21 mouse cellular contexts compared by ENCODE assay signal in genomic region chr12:38451677-38452076, GRCm38 (mm10).
DNase-seq lines count a peak whose midpoint lies in the region; ATAC-seq and TF ChIP-seq lines count a peak whose summit lies in the region.
"Had no signal": no experiment of that assay in that cellular context is flagged by ENCODE, and none has a peak within 500 bp of the region (broad histone marks: within the 10 kb centered on the region; RNA-seq: fewer than 3 reads in every experiment).

No protein-coding gene starts in this region.

- H3K4me3 ChIP-seq in forebrain, postnatal 0 days (ENCODE audit: low read depth, low read length), result no peak overlapping the region
- H3K4me3 ChIP-seq in forebrain, embryonic 12.5 days (replicated peaks), result no peak overlapping the region
- no peak overlapping the region for H3K4me3 ChIP-seq in midbrain, embryonic 13.5 days (replicated peaks)
- H3K4me3 ChIP-seq in midbrain, embryonic 15.5 days, result no peak overlapping the region
- H3K4me3 ChIP-seq: hindbrain, embryonic 10.5 days had no signal

- H3K4me1 ChIP-seq in forebrain, postnatal 0 days (ENCODE audit: insufficient read depth), result no peaks in the 10 kb centered on the region
- 0 out of 2 replicates have a peak, but pooled peaks cover 3% of the 10 kb centered on the region for H3K4me1 ChIP-seq in forebrain, embryonic 12.5 days
- no peaks in the 10 kb centered on the region for H3K4me1 ChIP-seq in midbrain, embryonic 13.5 days (replicated peaks)
- H3K4me1 ChIP-seq in midbrain, embryonic 15.5 days, result no peaks in the 10 kb centered on the region
- H3K4me1 ChIP-seq: hindbrain, embryonic 10.5 days had no signal

- 50% methylated on average over 3 of the region's 3 CpGs for WGBS in forebrain, postnatal 0 days
- 84% methylated on average over 3 of the region's 3 CpGs for WGBS in forebrain, embryonic 12.5 days
- WGBS in midbrain, embryonic 13.5 days, result 47% methylated on average over 3 of the region's 3 CpGs
- WGBS in midbrain, embryonic 15.5 days, result 47% methylated on average over 3 of the region's 3 CpGs

- H3K4me2 ChIP-seq in forebrain, postnatal 0 days (ENCODE audit: low read depth), result no peak overlapping the region
- no peak overlapping the region for H3K4me2 ChIP-seq in forebrain, embryonic 12.5 days
- no peak overlapping the region for H3K4me2 ChIP-seq in midbrain, embryonic 13.5 days (replicated peaks)
- H3K4me2 ChIP-seq in midbrain, embryonic 15.5 days, result no peak overlapping the region
- H3K4me2 ChIP-seq: heart, embryonic 11.5 days had no signal

- intact Hi-C loops in heart, postnatal 36 days (cut with DNase I), result no loop called here

- no peaks in the 10 kb centered on the region for H3K27me3 ChIP-seq in forebrain, postnatal 0 days (ENCODE audit: insufficient read depth, low read length)
- no peaks in the 10 kb centered on the region for H3K27me3 ChIP-seq in forebrain, embryonic 12.5 days
- no peaks in the 10 kb centered on the region for H3K27me3 ChIP-seq in midbrain, embryonic 13.5 days
- H3K27me3 ChIP-seq in midbrain, embryonic 15.5 days (replicated peaks), result no peaks in the 10 kb centered on the region

- no peaks in the 10 kb centered on the region for H3K36me3 ChIP-seq in forebrain, postnatal 0 days (ENCODE audit: insufficient read depth)
- H3K36me3 ChIP-seq in forebrain, embryonic 12.5 days (replicated peaks), result no peaks in the 10 kb centered on the region
- H3K36me3 ChIP-seq in midbrain, embryonic 13.5 days, result no peaks in the 10 kb centered on the region
- H3K36me3 ChIP-seq in midbrain, embryonic 15.5 days (replicated peaks), result no peaks in the 10 kb centered on the region
- H3K36me3 ChIP-seq: hindbrain, embryonic 10.5 days had no signal

- DNase-seq in forebrain, postnatal 0 days, result no peak
- peak; percentile 12 for DNase-seq in retina, embryonic 14.5 days (ENCODE audit: low spot score)
- no peak for DNase-seq in heart, postnatal 36 days
- DNase-seq: adrenal gland, adult 8-10 months; adrenal gland, postnatal 25 days; cerebellum, adult 18-20 months; cerebellum, adult 9-10 months; cerebellum, postnatal 14 days; gastrocnemius, postnatal 10 days; heart, adult 11 months; kidney, adult 18-20 months had no signal

- no peaks in the 10 kb centered on the region for H3K9me3 ChIP-seq in forebrain, postnatal 0 days (ENCODE audit: low read length)
- no peaks in the 10 kb centered on the region for H3K9me3 ChIP-seq in forebrain, embryonic 12.5 days
- no peaks in the 10 kb centered on the region for H3K9me3 ChIP-seq in midbrain, embryonic 13.5 days
- no peaks in the 10 kb centered on the region for H3K9me3 ChIP-seq in midbrain, embryonic 15.5 days
- H3K9me3 ChIP-seq: hindbrain, embryonic 10.5 days had no signal

- ATAC-seq in forebrain, postnatal 0 days, result peak; percentile 60
- ATAC-seq in forebrain, embryonic 12.5 days (ENCODE audit: low FRiP score), result no peak
- 0 out of 2 replicates have a peak, but pooled peaks have one; percentile 47 for ATAC-seq in midbrain, embryonic 13.5 days
- ATAC-seq in midbrain, embryonic 15.5 days (replicated peaks), result no peak
- ATAC-seq: activated CD4-positive, CD25-positive, alpha-beta regulatory T cell, adult 4 months; CD4-positive, CD25-positive, alpha-beta regulatory T cell, adult 4 months; hindbrain, postnatal 0 days; inflammation-experienced regulatory T-cells, adult 6 months; intestine, embryonic 16.5 days had no signal

- no peak overlapping the region for H3K27ac ChIP-seq in forebrain, postnatal 0 days (ENCODE audit: low read depth, low read length)
- H3K27ac ChIP-seq in forebrain, embryonic 12.5 days, result no peak overlapping the region
- H3K27ac ChIP-seq in midbrain, embryonic 13.5 days, result no peak overlapping the region
- no peak overlapping the region for H3K27ac ChIP-seq in midbrain, embryonic 15.5 days
- H3K27ac ChIP-seq: hindbrain, embryonic 10.5 days; hindbrain, postnatal 0 days had no signal

- H3K9ac ChIP-seq in forebrain, postnatal 0 days, result no peak overlapping the region
- no peak overlapping the region for H3K9ac ChIP-seq in forebrain, embryonic 12.5 days
- no peak overlapping the region for H3K9ac ChIP-seq in midbrain, embryonic 13.5 days (replicated peaks)
- H3K9ac ChIP-seq in midbrain, embryonic 15.5 days, result no peak overlapping the region

- TF ChIP-seq CTCF in forebrain, postnatal 0 days (IDR thresholded peaks at IDR 0.05; ENCODE audit: low read depth), result no peak

Comparison
In these comparisons a context has a peak if more than half of its experiments do, and no peak if none do; other contexts are left out.
1. ATAC-seq: peak in forebrain, postnatal 0 days (single experiment) and midbrain, embryonic 13.5 days (single experiment); none in forebrain, embryonic 12.5 days (single experiment) and midbrain, embryonic 15.5 days (single experiment).